Mouse (Mus musculus) megakaryocyte-erythroid progenitor cell, adult 5-6 weeks (primary cell): Measurements from ENCODE around the gene Bnip2. TPM values are rescaled to one million over a fixed set of nuclear protein-coding genes. Genes with fewer than 3 reads are reported as not detected.

Source experiments
- ATAC-seq: replicated peaks from 2 replicates; pipeline ENCODE4 v1.8.0; 2016; ENCODE audit warnings: mild to moderate bottlenecking, inconsistent platforms; ENCODE audit not compliant: severe bottlenecking, poor library complexity, low FRiP score, low TSS enrichment
- total RNA-seq, 2 experiments: library from RNA; stranded (forward) in 1 of 2; stranded (reverse) in 1 of 2; fragments of 200-1000, 215-1000 nt in 1 of 2; fragments of >200 nt in 1 of 2; fragmentation: Nextera tagmentation in 1 of 2; gene quantifications; 2 replicates each; pipeline ENCODE4 v1.2.3; 2014 to 2017

Bnip2 gene
- 50.1 and 67.6 TPM in 2 replicates for total RNA-seq (2014; fragmentation: Nextera tagmentation)
- total RNA-seq (2017): 125 and 126 TPM in 2 replicates

- peak; percentile 76 for ATAC-seq
Observed at GRCm38 (mm10) chr9:69989303-69990121, at the start of gene Bnip2. TSS of gene Bnip2 (plus strand) at chr9:69989466.

GRCm38 (mm10) chr9:69940839-69941490 is 48.3 kb upstream of the Bnip2 start:
- no peak for ATAC-seq

- ATAC-seq: no peak
Observed at GRCm38 (mm10) chr9:69941556-69941955, 47.7 kb upstream of the Bnip2 start.

- 0 out of 2 replicates have a peak, but pooled peaks have one; percentile 26 for ATAC-seq
Observed at GRCm38 (mm10) chr9:69948964-69949363, 40.3 kb upstream of the Bnip2 start.

- ATAC-seq: no peak
Observed at GRCm38 (mm10) chr9:69949641-69950040, 39.6 kb upstream of the Bnip2 start.

GRCm38 (mm10) chr9:69961007-69961406 is 28.3 kb upstream of the Bnip2 start:
- ATAC-seq: no peak

- no peak for ATAC-seq
Observed at GRCm38 (mm10) chr9:69964370-69964769, 24.9 kb upstream of the Bnip2 start.

GRCm38 (mm10) chr9:69985526-69985925 is 3.7 kb upstream of the Bnip2 start:
- ATAC-seq: no peak

GRCm38 (mm10) chr9:69986063-69986462 is 3.2 kb upstream of the Bnip2 start:
- ATAC-seq: no peak

- no peak for ATAC-seq
Observed at GRCm38 (mm10) chr9:69986571-69986970, 2.7 kb upstream of the Bnip2 start.

GRCm38 (mm10) chr9:69987579-69987978 is 1.7 kb upstream of the Bnip2 start:
- ATAC-seq: no peak

GRCm38 (mm10) chr9:69988706-69989302 is 462 bp upstream of the Bnip2 start:
- ATAC-seq: no peak

GRCm38 (mm10) chr9:69990346-69990745 is 1.1 kb downstream of the Bnip2 start:
- 0 out of 2 replicates have a peak, but pooled peaks have one; percentile 38 for ATAC-seq

GRCm38 (mm10) chr9:69992841-69993277 is 3.6 kb downstream of the Bnip2 start:
- ATAC-seq: 0 out of 2 replicates have a peak, but pooled peaks have one; percentile 10

- no peak for ATAC-seq
Observed at GRCm38 (mm10) chr9:69993479-69993878, 4.2 kb downstream of the Bnip2 start.

GRCm38 (mm10) chr9:69994547-69994946 is 5.3 kb downstream of the Bnip2 start:
- no peak for ATAC-seq

- ATAC-seq: no peak
Observed at GRCm38 (mm10) chr9:69999318-69999717, 10.1 kb downstream of the Bnip2 start.

- no peak for ATAC-seq
Observed at GRCm38 (mm10) chr9:70003516-70003915, 14.2 kb downstream of the Bnip2 start.

GRCm38 (mm10) chr9:70006984-70007383 is 17.7 kb downstream of the Bnip2 start:
- ATAC-seq: no peak
